Mouse (Mus musculus): ENCODE results near the gene Reg3g.
"Not testable (repeated sequence)": the region's sequence is repeated elsewhere in the genome, so short reads cannot be mapped to it uniquely, and the experiment has no call there.

Reg3g gene

DNA sequence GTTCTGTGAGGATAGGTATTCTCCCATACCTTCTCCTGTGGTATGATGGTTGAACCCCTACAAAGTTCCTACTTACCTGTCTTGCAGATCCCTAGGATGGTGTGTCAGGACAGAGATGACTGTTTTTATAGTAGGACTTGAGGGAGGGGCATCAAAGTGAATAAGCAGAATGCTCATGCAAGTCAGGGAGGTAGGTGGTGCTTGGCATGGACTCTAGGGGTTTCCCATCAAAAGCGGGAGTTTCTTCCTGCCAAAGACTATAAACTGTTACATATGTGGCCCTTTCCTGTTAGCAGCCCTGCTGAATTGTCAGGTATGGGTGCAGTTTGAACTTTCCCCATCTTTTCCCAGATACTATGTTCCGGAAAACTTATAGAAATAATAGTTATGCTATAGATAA, at the start of gene Reg3g:
Gene Reg3g (minus strand): TSS at position 101 of the 400 bp plus-strand sequence.
- no peak for DNase-seq

DNA sequence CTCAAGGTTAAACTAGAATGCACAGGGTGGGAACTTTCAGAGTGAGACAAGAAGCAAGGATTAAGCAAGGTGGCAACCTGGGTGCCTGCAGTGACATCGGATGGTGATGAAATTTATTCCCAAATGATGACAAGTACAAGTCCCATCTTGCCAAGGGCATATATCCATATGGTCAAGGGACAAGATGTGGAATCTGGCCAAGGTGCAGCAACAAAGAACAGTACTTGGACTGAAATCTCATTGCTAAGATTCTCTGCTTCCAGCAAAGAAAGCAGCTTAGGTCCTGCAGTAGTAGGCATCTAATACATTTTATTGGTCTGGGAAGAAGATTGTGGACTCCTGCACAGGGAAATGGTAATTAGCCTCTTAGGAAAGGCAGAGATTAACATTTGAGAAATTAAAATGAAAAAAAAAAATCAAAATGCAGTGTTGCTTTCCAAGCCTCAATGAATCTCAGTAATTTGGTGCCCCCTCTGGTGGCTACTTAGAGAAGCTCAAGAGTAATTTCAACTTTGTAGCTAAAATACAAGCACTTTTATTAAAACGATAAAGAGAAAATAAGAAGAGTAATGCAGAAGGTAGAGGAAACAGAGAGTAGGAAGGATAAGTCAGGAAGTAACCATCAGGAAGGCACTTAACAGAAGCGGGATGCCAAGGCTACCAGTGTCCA, 47.2 kb upstream of the Reg3g start:
- DNase-seq, result peak; percentile 30

DNA sequence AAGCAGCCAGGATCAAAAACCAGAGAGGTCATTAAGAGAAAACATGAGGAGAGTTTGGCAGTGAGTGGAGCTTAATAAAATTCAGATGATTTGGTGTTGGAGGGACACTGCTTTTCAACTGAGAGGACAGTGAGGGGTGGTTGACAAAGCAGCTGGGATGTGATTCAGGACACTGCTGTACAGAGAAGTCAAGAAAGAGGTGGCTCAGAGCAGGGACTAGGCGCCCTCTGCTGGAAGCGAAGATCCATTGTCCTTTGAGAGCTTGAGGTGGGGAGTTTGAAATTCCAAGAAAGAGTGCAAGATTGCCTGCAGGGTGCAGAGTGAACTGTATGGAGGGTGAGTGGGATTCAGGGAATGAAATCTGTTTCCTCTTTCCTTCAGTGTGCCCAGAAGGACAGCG, 44.2 kb upstream of the Reg3g start:
- DNase-seq, result peak; percentile 22

DNA sequence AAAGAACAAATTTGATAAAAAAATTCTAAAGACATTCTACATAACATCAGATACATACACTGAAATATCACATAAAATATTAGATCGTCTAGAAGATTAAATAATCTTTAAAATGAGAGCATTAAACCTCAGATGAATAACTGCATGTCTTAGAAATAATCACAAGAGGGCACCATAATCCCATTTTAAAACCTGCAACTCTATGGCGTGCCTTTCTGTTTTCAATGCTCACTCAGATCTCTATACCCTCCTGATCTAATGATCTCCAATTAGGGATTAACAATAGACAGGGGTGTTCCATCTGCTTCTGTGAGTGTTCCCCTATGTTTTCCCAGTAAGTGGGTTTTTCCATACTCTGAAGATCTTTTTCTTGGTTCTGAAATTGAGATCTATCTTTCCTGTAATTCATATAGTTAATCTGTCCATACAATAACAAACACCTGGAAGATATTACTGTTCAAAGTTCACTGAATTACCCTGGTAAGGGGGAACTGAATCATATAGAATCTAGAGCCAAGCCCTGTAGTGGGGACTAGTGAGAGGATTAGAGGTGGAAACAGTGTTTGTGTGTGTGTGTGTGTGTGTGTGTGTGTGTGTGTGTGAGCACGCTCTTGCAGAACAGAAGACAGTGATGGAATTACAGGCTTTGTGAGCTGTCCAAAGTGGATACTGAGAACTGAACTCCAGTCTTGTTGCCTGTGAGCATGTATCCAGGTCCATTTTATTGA, 41.7 kb upstream of the Reg3g start:
- no peak for DNase-seq

DNA sequence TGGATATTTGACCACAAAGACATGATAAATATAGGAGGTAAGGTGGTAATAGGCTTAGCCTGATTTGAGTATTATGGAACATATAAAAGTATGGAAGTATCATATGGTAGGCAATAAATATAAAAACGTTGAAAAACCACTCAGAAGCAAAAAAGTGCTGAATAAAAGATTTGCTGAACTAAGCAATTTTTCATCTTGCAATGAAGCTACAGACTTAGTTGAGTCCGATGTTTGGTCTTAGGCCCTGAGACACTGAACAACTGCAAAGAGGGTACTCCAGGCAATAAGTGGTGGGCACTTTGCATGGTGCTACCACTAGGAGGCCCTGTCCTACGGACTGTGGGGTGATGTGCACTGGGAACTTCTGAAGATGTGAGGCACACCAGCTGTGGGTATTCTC, 37.1 kb upstream of the Reg3g start:
- DNase-seq, result no peak

DNA sequence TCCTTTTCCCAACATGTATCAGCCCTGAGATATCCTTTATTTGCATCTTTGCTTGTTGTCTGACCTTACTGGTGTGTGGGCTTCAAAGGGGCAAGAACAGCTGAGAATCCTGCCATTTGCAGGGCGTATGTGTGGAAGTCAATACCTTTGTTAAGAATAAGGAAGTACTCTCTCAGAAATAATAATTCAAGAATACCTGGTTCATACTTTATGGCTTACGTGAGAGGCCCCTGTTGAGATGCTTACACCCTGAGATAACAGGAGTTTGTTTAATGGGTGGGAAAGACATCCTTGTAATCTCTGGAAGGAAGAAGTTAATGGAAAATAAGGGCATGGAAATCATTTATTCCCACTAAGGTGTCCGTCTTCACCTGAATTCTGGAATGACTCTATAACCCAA, 26.0 kb upstream of the Reg3g start:
- no peak for DNase-seq

DNA sequence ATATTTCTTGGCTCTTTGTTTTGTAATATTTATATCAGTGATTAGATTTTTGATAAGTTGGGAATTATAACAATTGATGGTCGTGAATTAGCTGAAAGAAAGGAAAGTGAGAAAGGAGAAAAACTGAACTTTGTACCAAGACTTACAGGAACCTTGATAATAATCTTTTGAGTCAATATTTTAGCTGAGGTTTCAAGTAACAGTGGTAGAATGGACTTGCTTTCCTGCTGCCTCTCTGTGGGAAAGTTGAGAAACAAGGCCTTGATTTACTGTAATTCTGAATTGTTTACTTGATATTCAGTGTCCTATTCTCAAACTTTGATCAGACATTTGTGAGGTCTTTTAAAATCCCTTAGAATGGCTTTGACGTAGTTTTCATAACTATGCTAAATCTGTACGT, 615 bp upstream of the Reg3g start:
- DNase-seq, result no peak

DNA sequence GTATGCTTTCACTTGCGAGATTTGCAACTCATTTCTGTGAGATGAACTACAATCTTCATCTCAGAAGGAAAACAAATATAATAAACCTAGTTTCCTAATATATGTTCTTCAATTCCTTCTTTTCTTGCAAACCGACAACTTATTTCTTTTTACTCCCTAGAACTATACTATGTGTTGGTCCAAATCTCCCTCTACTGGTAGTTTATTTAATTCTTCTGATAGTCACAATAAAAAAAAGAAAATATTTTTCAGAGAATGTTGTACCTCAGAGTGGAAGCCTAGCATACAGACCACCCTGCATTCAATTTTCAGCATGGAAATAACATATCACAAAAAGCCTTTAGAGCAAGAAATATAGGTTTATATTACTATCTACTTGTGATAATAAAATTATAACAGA, 5.4 kb downstream of the Reg3g start:
- DNase-seq, result no peak

DNA sequence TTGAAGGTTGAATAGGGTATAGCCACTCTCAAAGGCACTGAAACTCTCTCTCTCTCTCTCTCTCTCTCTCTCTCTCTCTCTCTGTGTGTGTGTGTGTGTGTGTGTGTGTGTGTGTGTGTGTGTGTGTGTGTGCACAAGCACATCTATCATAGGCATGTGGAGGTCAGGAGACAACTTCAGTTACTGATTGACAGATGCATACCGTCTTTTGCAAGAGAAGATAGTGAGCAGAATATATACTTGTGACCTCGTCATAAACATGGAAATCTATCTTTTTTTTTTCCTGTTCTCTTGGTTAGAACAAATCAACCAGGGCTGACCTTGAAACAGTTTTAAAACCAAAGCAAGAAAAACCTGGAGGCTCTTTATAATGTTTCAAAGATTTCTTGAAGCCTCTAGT, 6.3 kb downstream of the Reg3g start:
- DNase-seq, result no peak

DNA sequence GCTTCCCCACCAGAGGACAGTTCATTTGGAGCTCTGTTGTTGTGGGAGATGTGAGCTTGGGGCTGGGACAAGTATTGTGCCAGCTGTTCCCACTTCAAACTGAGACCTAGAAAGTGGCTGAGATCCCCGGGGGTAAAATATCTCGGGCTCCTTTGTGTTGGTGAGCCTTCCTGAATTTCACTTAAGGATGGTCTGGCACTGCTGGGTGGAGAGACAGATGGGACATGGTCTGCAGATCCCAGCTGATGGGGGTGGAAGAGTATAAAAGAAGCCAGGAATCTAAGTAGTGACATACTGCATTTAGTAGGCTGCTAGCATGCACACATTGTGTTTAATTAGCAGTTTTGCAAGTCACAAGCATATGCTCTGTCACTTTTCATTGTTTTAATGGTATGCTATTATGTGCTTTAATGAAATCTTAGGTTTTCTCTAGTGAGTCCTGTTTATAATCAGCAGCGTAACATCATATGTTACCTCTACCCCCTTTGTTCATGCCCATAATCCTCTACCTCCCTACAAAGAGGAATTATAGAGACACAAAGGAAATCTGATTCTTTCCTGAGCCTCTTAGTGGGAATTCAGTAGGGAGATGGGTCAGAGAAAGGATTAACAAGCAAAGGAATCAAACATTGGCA, 8.4 kb downstream of the Reg3g start:
- DNase-seq, result no peak

DNA sequence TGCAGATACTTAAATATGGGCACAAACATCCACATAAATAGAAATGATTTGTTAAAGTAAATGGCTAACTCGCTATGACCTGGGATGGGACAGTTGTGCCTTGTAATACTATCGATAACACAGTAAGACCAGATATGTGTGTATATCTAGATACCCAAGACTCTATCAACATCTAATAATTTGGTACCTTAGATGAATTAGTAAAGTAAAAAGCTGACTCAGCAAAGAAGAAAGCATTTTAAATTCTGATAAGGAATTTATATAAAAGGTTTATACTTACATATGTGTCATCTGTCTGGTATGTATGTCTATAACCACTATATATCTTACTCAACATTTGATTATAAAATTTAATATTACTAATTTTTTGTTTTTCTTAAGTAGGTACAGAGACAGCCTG, 15.9 kb downstream of the Reg3g start:
- no peak for DNase-seq

DNA sequence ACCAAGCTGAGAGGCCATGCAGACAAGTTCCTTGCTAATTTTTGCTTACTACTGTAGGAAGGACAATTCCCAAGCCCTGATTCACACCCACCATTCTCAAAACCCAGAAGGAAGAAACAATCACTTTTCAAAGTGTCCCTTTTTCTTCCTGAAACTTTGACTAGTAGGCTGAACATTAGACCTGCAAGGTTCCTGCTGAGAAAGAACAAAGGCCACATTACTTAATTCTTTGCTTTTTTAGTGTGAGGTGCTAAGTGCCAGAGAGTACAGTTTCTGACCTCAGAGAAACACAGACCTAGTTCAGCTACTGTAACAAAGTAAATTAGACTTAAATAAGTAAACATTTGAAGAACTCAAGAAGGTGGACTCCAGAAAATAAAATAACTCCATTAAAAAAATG, 20.3 kb downstream of the Reg3g start:
- no peak for DNase-seq

DNA sequence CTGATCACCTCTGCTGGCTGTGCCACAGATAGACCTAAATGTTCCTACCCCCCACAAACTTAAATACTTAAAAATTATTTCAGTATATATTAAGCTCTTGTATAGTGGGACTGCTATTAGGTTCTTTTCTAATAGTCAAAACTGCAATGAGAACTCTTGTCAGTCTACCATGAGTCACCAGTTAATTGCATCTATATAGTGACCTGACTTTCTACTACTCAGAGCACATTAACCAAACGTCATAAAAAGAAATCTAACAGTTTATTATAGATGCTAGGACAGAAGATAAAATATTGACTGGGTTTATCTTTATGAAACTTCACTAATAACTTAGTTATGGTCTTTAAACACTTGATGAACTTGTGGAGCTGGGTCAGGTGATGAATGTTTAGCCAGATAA, 21.5 kb downstream of the Reg3g start:
- no peak for DNase-seq

DNA sequence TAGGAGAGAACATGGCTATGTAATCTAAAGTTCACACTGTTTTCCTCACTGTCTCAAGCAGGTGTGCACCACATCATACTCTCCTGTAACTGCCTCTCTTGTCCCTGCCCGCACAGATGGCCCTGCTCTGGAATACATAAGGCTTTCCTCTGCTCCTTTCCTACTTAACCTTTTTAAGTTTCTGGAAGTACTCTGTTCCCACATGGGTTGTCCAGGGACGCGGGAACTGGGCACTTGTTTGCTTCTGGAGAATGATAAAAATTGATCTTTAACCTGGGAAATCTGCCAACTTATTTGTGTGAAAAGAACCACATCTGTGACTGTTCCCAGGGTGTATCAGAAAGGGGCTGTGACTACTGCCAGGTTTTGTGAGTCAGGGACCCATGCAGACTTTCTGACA, 43.2 kb downstream of the Reg3g start:
- DNase-seq, result no peak

DNA sequence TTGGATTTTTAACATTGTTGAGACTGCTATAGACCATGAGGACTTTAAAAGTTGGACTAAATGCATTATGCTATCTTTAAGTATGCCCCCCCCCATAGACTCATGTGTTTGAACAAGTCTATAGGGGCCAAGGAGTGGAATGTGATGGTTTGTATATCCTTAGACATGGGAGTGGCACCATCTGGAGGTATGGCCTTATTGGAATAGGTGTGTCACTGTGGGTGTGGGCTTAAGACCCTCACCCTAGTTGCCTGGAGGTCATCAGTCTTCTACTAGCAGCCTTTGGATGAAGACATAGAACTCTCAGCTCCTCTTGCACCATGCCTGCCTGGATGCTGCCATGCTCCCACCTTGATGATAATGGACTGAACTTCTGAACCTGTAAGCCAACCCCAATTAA, 46.3 kb downstream of the Reg3g start, which contains the start of gene Reg1:
Gene Reg1 (plus strand): TSS at position 301 of the 400 bp plus-strand sequence.
- not testable (repeated sequence) for DNase-seq
